Mouse (Mus musculus) hindbrain, embryonic 15.5 days (tissue): Measurements from ENCODE around the gene Iqsec3. TPM values are rescaled to one million over a fixed set of nuclear protein-coding genes. Genes with fewer than 3 reads are reported as not detected.
A peak's percentile ranks its signal among the peaks of the same experiment; 100 is the strongest.

ENCODE experiments used
- ATAC-seq: fragments of 200-750 bp; cut with Nextera tagmentation; 2 replicates; pipeline ENCODE4 v1.8.0; 2017; ENCODE audit warnings: low read depth, moderate number of reproducible peaks, moderate TSS enrichment; ENCODE audit not compliant: low FRiP score
- H3K27ac ChIP-seq: fragments of 300-500 bp; sonication (generic); replicated peaks from 2 replicates; pipeline ENCODE4 v1.5.1; 2015; ENCODE audit warnings: mild to moderate bottlenecking, inconsistent platforms
- H3K27me3 ChIP-seq: fragments of 300-500 bp; sonication (generic); 2 replicates; pipeline ENCODE4 v1.6.1; 2015; ENCODE audit warnings: control low read depth, inconsistent platforms
- H3K36me3 ChIP-seq: fragments of 300-500 bp; sonication (generic); 2 replicates; pipeline ENCODE4 v1.6.1; 2015; ENCODE audit warnings: control low read depth, inconsistent platforms
- H3K4me1 ChIP-seq: fragments of 300-500 bp; sonication (generic); replicated peaks from 2 replicates; pipeline ENCODE4 v1.6.1; 2015; ENCODE audit warnings: control low read depth, inconsistent platforms
- H3K4me2 ChIP-seq: fragments of 300-500 bp; sonication (generic); 2 replicates; pipeline ENCODE4 v1.6.1; 2015; ENCODE audit warnings: moderate library complexity, mild to moderate bottlenecking, inconsistent platforms
- H3K4me3 ChIP-seq: fragments of 300-500 bp; sonication (generic); 2 replicates; pipeline ENCODE4 v1.5.1; 2015; ENCODE audit warnings: mild to moderate bottlenecking, inconsistent platforms
- H3K9ac ChIP-seq: fragments of 300-500 bp; sonication (generic); 2 replicates; pipeline ENCODE4 v1.6.1; 2015; ENCODE audit warnings: inconsistent platforms
- H3K9me3 ChIP-seq: fragments of 300-500 bp; sonication (generic); 2 replicates; pipeline ENCODE4 v1.6.1; 2016; ENCODE audit warnings: control low read depth, inconsistent platforms
- WGBS: fragments of 180-500 bp; shearing (Covaris S2); methylation state at CpG from one replicate; pipeline ENCODE4 v1.1.7; 2015; 5-methylcytosine and 5-hydroxymethylcytosine counted together
- polyA plus RNA-seq: library from polyadenylated mRNA; unstranded; fragments of >200 nt; fragmentation: Nextera tagmentation; extraction: Ambion mirVana; gene quantifications from 2 replicates; pipeline ENCODE4 v1.2.1, GENCODE M21; 2015

The Iqsec3 gene
- polyA plus RNA-seq, 1 experiment from 2014 or later = 15.4 TPM

- Histone ChIP-seq H3K4me2 (no peak overlapping the region), H3K27me3 (no peaks in the 10 kb centered on the region), H3K4me1 (peaks cover 55% of the 10 kb centered on the region), H3K4me3 (no peak overlapping the region), H3K9ac (peak overlapping the region; percentile 11; the same call in 1 of the 2 replicates), H3K9me3 (no peaks in the 10 kb centered on the region), H3K27ac (peak overlapping the region; percentile 80), H3K36me3 (no peaks in the 10 kb centered on the region)
- ATAC-seq = no peak
- WGBS = 34% methylated on average over 7 of the region's 7 CpGs
These were observed 19.7 kb downstream of the Iqsec3 start for GRCm38 (mm10) chr6:121453776-121454175.

DNA sequence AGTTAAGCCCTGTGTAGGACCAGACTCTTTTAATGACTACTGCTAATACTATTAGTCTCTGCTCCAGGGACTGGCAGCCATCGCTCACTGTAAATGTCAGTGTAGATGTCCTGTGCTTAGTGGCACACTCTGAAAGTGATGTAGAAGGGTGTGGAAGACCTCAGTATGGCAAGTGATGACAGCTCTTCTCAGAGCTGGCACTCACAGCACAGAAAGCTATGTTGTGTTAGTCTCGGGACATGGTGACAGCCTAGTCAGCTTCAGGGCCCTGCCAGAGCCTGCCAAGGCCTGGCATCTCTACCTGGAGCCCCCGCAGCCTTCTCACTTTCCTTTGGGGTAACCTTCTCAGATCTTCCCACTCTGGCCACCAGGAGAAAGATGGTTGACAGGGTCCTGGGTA is 21.8 kb downstream of the Iqsec3 start:
- Histone ChIP-seq H3K4me1 (peaks cover 36% of the 10 kb centered on the region), H3K27me3 (no peaks in the 10 kb centered on the region), H3K9me3 (no peaks in the 10 kb centered on the region), H3K36me3 (no peaks in the 10 kb centered on the region), H3K4me2 (no peak overlapping the region), H3K27ac (no peak overlapping the region), H3K9ac (no peak overlapping the region), H3K4me3 (no peak overlapping the region)
- 89% methylated on average over 3 of the region's 3 CpGs for WGBS
- ATAC-seq = no peak

- Histone ChIP-seq H3K9me3 (no peaks in the 10 kb centered on the region), H3K27ac (0 out of 2 replicates have a peak overlapping the region, but pooled peaks have one; percentile 6), H3K4me3 (no peak overlapping the region), H3K27me3 (no peaks in the 10 kb centered on the region), H3K9ac (no peak overlapping the region), H3K36me3 (peaks cover 14% of the 10 kb centered on the region), H3K4me2 (no peak overlapping the region), H3K4me1 (peaks cover 7% of the 10 kb centered on the region; the same call in 1 of the 2 replicates)
- WGBS = 14% methylated on average over 5 of the region's 5 CpGs
- ATAC-seq = no peak
These were observed 32.7 kb downstream of the Iqsec3 start for GRCm38 (mm10) chr6:121440696-121441220.

DNA sequence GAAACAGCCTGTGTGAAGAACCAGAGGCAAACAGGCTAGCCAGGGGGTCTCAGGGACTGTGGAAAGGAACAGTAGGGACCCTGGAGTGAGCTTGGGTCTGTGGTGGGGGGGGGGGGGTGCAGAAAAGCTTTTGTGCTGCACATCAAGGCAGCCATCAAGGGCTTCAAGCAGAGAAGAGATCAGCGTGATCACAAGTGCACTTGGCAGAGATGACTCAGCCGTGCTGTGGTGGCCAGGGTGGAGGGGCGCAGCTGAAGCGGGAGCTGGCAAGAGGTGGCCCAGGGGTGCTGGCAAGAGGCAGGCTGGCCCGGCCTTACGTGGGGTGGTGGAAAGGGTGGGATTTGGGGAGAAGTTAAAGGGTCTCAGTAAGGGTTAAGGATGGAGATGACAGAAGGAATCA is 48.6 kb downstream of the Iqsec3 start:
- Histone ChIP-seq H3K36me3 (no peaks in the 10 kb centered on the region), H3K27ac (no peak overlapping the region), H3K9me3 (no peaks in the 10 kb centered on the region), H3K4me3 (no peak overlapping the region), H3K4me2 (no peak overlapping the region), H3K27me3 (no peaks in the 10 kb centered on the region), H3K4me1 (peaks cover 10% of the 10 kb centered on the region), H3K9ac (no peak overlapping the region)
- WGBS = 44% methylated on average over 6 of the region's 6 CpGs
- peak; percentile 32; the same call in 1 of the 2 replicates for ATAC-seq

- no peak overlapping the region for H3K4me3 ChIP-seq
- no peak overlapping the region for H3K9ac ChIP-seq
- no peaks in the 10 kb centered on the region for H3K36me3 ChIP-seq
- H3K27ac ChIP-seq = no peak overlapping the region
- H3K27me3 ChIP-seq = no peaks in the 10 kb centered on the region
- ATAC-seq = peak; percentile 42; the same call in 1 of the 2 replicates
- H3K9me3 ChIP-seq = no peaks in the 10 kb centered on the region
- H3K4me2 ChIP-seq = no peak overlapping the region
- peaks cover 10% of the 10 kb centered on the region for H3K4me1 ChIP-seq
- WGBS = 44% methylated on average over 12 of the region's 12 CpGs
These were observed 49.1 kb downstream of the Iqsec3 start for GRCm38 (mm10) chr6:121424403-121424802.

DNA sequence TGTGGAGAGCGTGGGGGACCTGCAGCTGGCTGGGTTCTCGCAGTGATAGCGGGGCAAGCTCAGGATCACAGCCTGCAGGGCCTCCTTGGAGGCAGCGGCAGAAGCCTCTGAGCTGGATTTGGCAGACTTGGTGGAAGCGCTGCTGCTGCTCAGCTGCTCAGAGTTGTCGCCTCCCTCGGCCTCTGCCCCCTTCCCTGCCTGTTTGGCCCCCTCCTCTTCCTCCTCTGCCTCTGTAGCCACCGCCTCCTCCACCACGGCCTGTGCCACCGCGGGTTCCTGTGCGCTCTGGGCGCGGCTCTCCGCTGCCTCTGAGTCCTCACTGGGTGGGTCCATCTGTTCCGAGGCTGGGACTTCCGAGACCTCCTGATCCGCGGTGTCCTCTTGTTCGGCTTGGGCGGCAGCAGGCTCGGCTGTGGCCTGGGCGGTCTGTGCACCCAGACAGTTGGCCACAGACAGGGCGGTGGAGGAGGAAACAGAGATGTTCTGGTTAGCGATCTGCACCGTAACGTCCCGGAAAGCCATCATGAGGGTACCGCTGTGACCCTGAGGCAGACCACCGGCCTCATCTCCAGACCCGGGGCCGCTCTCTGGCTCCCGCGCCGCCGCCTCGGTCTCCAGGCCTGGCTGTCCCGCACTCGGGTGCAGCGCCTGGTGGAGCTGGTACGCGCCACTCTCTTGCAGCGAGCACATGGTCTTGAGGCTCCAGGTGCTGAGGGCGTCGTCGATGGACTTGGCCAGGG is 60.8 kb downstream of the Iqsec3 start:
- no peak overlapping the region for H3K9ac ChIP-seq
- H3K36me3 ChIP-seq = no peaks in the 10 kb centered on the region
- 0 out of 2 replicates have a peak, but pooled peaks have one; percentile 31 for ATAC-seq
- H3K9me3 ChIP-seq = no peaks in the 10 kb centered on the region
- peaks cover 22% of the 10 kb centered on the region for H3K27me3 ChIP-seq
- H3K4me2 ChIP-seq = peak overlapping the region; percentile 43
- peak overlapping the region; percentile 10; the same call in 1 of the 2 replicates for H3K4me3 ChIP-seq
- peaks cover 17% of the 10 kb centered on the region for H3K4me1 ChIP-seq
- H3K27ac ChIP-seq = no peak overlapping the region
- 7% methylated on average over 40 of the region's 46 CpGs for WGBS

- H3K9ac ChIP-seq = no peak overlapping the region
- H3K9me3 ChIP-seq = no peaks in the 10 kb centered on the region
- 16% methylated on average over 5 of the region's 5 CpGs for WGBS
- H3K4me1 ChIP-seq = peaks cover 27% of the 10 kb centered on the region
- peaks cover 3% of the 10 kb centered on the region for H3K27me3 ChIP-seq
- H3K4me2 ChIP-seq = no peak overlapping the region
- no peaks in the 10 kb centered on the region for H3K36me3 ChIP-seq
- peak overlapping the region; percentile 28 for H3K27ac ChIP-seq
- no peak for ATAC-seq
- no peak overlapping the region for H3K4me3 ChIP-seq
These were observed 65.9 kb downstream of the Iqsec3 start for GRCm38 (mm10) chr6:121407571-121408011.

DNA sequence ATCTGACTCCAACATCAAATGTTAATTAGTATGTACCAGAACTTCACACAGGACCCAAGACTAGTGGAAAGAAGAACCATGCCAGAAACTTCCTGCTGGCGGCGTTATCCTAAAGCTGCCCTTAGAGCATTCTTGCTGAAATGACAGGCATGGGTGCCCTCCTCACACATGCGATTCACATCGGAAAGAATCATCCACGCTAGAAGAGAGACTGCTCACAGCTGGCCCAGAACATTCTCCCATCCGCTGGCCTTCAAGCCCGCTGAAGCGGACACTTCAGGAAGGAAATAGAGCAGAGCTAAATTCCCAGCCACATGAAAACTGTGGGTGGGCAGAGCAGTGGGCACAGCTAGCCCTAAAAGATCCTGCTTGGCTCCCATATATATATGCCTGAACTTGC is 68.2 kb downstream of the Iqsec3 start:
- H3K9ac ChIP-seq = no peak overlapping the region
- H3K4me2 ChIP-seq = no peak overlapping the region
- H3K4me3 ChIP-seq = no peak overlapping the region
- no peaks in the 10 kb centered on the region for H3K36me3 ChIP-seq
- H3K27me3 ChIP-seq = no peaks in the 10 kb centered on the region
- H3K27ac ChIP-seq = no peak overlapping the region
- peaks cover 30% of the 10 kb centered on the region for H3K4me1 ChIP-seq
- 91% methylated on average over 8 of the region's 8 CpGs for WGBS
- no peaks in the 10 kb centered on the region for H3K9me3 ChIP-seq
- ATAC-seq = no peak

DNA sequence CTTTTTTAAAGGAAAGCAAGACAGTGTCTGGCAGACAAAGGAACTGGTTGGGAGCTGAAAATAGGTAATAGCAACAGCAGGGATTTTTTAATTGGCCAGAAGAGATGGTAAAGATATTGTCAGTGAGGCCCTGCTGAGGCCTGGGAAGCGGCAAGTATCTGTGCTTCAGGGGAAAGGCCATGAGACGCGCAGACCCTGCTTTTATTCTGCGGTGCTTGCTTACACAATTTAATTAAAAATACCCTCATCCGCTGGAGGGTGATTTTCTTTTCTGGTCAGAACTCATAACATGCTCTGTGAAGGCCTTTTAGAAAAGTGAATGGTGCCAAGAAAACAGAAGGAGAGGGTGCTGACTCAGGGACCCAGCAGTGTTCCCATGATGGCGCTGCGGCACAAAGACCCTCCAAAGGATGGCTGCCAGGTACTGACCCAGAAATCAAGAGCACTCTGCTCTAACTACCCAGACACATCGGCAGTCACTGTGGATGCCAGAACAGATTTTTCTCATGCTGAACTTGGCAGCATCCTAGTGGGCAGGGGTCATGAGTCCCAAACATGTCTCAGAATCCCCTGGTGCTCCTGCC is 70.7 kb downstream of the Iqsec3 start:
- Histone ChIP-seq H3K4me1 (peaks cover 26% of the 10 kb centered on the region), H3K27ac (peak overlapping the region; percentile 75), H3K36me3 (no peaks in the 10 kb centered on the region), H3K27me3 (no peaks in the 10 kb centered on the region), H3K4me3 (no peak overlapping the region), H3K4me2 (no peak overlapping the region), H3K9ac (no peak overlapping the region), H3K9me3 (no peaks in the 10 kb centered on the region)
- peak; percentile 57 for ATAC-seq
- WGBS = 40% methylated on average over 8 of the region's 8 CpGs

- Histone ChIP-seq H3K36me3 (no peaks in the 10 kb centered on the region), H3K4me3 (no peak overlapping the region), H3K4me2 (no peak overlapping the region), H3K27ac (peak overlapping the region; percentile 75), H3K27me3 (no peaks in the 10 kb centered on the region), H3K4me1 (peaks cover 21% of the 10 kb centered on the region), H3K9ac (no peak overlapping the region), H3K9me3 (no peaks in the 10 kb centered on the region)
- ATAC-seq = peak; percentile 79
- 66% methylated on average over 14 of the region's 14 CpGs for WGBS
These were observed 71.4 kb downstream of the Iqsec3 start for GRCm38 (mm10) chr6:121401826-121402660.

- Histone ChIP-seq H3K27ac (no peak overlapping the region), H3K4me2 (no peak overlapping the region), H3K9me3 (no peaks in the 10 kb centered on the region), H3K4me3 (no peak overlapping the region), H3K9ac (no peak overlapping the region), H3K4me1 (peaks cover 21% of the 10 kb centered on the region), H3K27me3 (no peaks in the 10 kb centered on the region), H3K36me3 (no peaks in the 10 kb centered on the region)
- 93% methylated on average over 6 of the region's 6 CpGs for WGBS
- no peak for ATAC-seq
These were observed 72.3 kb downstream of the Iqsec3 start for GRCm38 (mm10) chr6:121401140-121401539.
